Mouse (Mus musculus): ENCODE measurements around the gene Mfsd12.

DNA sequence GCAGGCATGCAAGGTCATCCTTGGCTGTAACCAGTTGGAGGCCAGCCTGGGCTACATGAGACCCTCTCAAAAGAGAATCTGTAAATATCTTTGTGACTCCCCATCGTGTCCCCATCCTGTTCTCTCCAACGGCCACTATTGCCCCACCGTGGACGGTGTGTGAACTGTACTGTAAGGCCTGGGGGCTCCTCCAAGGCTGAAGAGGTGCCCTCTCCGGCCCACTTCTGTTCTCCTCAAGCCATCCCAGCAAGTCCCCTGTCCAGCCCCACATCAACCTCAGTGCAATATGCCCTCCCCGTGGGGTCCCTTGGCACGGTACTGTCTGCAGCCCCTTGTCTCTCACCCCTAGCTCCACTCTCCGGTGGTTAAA lies 38.0 kb upstream of the Mfsd12 start:
- TF ChIP-seq CHD2 (IDR thresholded peaks at IDR 0.05; ENCODE audit: low read depth, low read length) (no peak), ZNF384 (IDR thresholded peaks at IDR 0.05; ENCODE audit: low read depth, low read length) (no peak), HCFC1 (IDR thresholded peaks at IDR 0.05; ENCODE audit: borderline replicate concordance, insufficient read depth, low read length) (no peak)

All from ES-E14 (cell line).